Mouse (Mus musculus): ENCODE data around the gene Fam184b. TPM values are rescaled to one million over a fixed set of nuclear protein-coding genes. Genes with fewer than 3 reads are reported as not detected.
"Not testable (repeated sequence)": the region's sequence is repeated elsewhere in the genome, so short reads cannot be mapped to it uniquely, and the experiment has no call there.

Gene Fam184b
- under 1 TPM; 0.48 to 0.95 TPM for total RNA-seq (2021)
- long read RNA-seq, experiment 1: 0 reads
- long read RNA-seq, experiment 2: 0 reads

GRCm38 (mm10) chr5:45638806-45639714 is at the start of gene Fam184b:
Gene Fam184b (minus strand): TSS chr5:45639614.
- DNase-seq (ENCODE audit: low spot score): no peak

GRCm38 (mm10) chr5:45689152-45689551 is 49.7 kb upstream of the Fam184b start:
- no peak for DNase-seq (ENCODE audit: low spot score)

- DNase-seq (ENCODE audit: low spot score): no peak
Measured at GRCm38 (mm10) chr5:45686223-45686622, 46.8 kb upstream of the Fam184b start.

GRCm38 (mm10) chr5:45685243-45685642 is 45.8 kb upstream of the Fam184b start:
- no peak for DNase-seq (ENCODE audit: low spot score)

GRCm38 (mm10) chr5:45683388-45683787 is 44.0 kb upstream of the Fam184b start:
- no peak for DNase-seq (ENCODE audit: low spot score)

- DNase-seq (ENCODE audit: low spot score): no peak
Measured at GRCm38 (mm10) chr5:45679955-45680354, 40.5 kb upstream of the Fam184b start.

- DNase-seq (ENCODE audit: low spot score): no peak
Measured at GRCm38 (mm10) chr5:45677639-45678038, 38.2 kb upstream of the Fam184b start.

- no peak for DNase-seq (ENCODE audit: low spot score)
Measured at GRCm38 (mm10) chr5:45675032-45675431, 35.6 kb upstream of the Fam184b start.

- DNase-seq (ENCODE audit: low spot score): no peak
Measured at GRCm38 (mm10) chr5:45670894-45671494, 31.6 kb upstream of the Fam184b start.

- no peak for DNase-seq (ENCODE audit: low spot score)
Measured at GRCm38 (mm10) chr5:45670280-45670670, 30.9 kb upstream of the Fam184b start.

GRCm38 (mm10) chr5:45669598-45670279 is 30.3 kb upstream of the Fam184b start, which contains the start of gene Ncapg:
Gene Ncapg (plus strand): TSS chr5:45669919.
- DNase-seq (ENCODE audit: low spot score): peak; percentile 99

GRCm38 (mm10) chr5:45669234-45669597 is 29.8 kb upstream of the Fam184b start:
- peak; percentile 2 for DNase-seq (ENCODE audit: low spot score)

- no peak for DNase-seq (ENCODE audit: low spot score)
Measured at GRCm38 (mm10) chr5:45668831-45669230, 29.4 kb upstream of the Fam184b start.

- DNase-seq (ENCODE audit: low spot score): peak; percentile 13
Measured at GRCm38 (mm10) chr5:45668324-45668723, 28.9 kb upstream of the Fam184b start.

- DNase-seq (ENCODE audit: low spot score): not testable (repeated sequence)
Measured at GRCm38 (mm10) chr5:45658406-45658805, 19.0 kb upstream of the Fam184b start.

- no peak for DNase-seq (ENCODE audit: low spot score)
Measured at GRCm38 (mm10) chr5:45651026-45651703, 11.8 kb upstream of the Fam184b start.

- DNase-seq (ENCODE audit: low spot score): no peak
Measured at GRCm38 (mm10) chr5:45639715-45640092, 290 bp upstream of the Fam184b start.

GRCm38 (mm10) chr5:45638378-45638777 is 1.0 kb downstream of the Fam184b start:
- no peak for DNase-seq (ENCODE audit: low spot score)

GRCm38 (mm10) chr5:45629470-45629869 is 9.9 kb downstream of the Fam184b start:
- no peak for DNase-seq (ENCODE audit: low spot score)

- peak; percentile 4 for DNase-seq (ENCODE audit: low spot score)
Measured at GRCm38 (mm10) chr5:45627771-45628170, 11.6 kb downstream of the Fam184b start.

- DNase-seq (ENCODE audit: low spot score): no peak
Measured at GRCm38 (mm10) chr5:45621511-45621910, 17.9 kb downstream of the Fam184b start.

GRCm38 (mm10) chr5:45599056-45599455 is 40.4 kb downstream of the Fam184b start:
- no peak for DNase-seq (ENCODE audit: low spot score)

Measured in gastrocnemius, adult 18-20 months (tissue).